Mouse (Mus musculus): ENCODE measurements around the gene Lpcat2b. TPM values are rescaled to one million over a fixed set of nuclear protein-coding genes. Genes with fewer than 3 reads are reported as not detected.
"Not testable (repeated sequence)": the region's sequence is repeated elsewhere in the genome, so short reads cannot be mapped to it uniquely, and the experiment has no call there.

The Lpcat2b gene
- polyA plus RNA-seq (2016; fragmentation: Nextera tagmentation; extraction: Ambion mirVana), result not detected in 2 replicates

- H3K9ac ChIP-seq, result no peak within 1 kb of the TSS
- no peaks in the 10 kb centered on the region for H3K4me1 ChIP-seq (replicated peaks)
- no peak within 1 kb of the TSS for H3K4me2 ChIP-seq
- WGBS, result 66% methylated on average over 3 of the region's 3 CpGs
- no peak within 1 kb of the TSS for H3K27ac ChIP-seq (ENCODE audit: poor library complexity, severe bottlenecking)
- H3K9me3 ChIP-seq (replicated peaks), result no peaks in the 10 kb centered on the region
- no peak for ATAC-seq (ENCODE audit: insufficient number of reproducible peaks, low FRiP score)
- H3K36me3 ChIP-seq, result no peaks in the 10 kb centered on the region
- peaks cover 12% of the 10 kb centered on the region; the same call in 1 of the 2 replicates for H3K27me3 ChIP-seq (replicated peaks)
- H3K4me3 ChIP-seq, result no peak within 1 kb of the TSS
Measured at GRCm38 (mm10) chr5:107431249-107431648, at the start of gene Lpcat2b. Gene Lpcat2b (plus strand): TSS chr5:107431549.

GRCm38 (mm10) chr5:107386448-107386847 lies 44.9 kb upstream of the Lpcat2b start:
- not testable (repeated sequence) for H3K9me3 ChIP-seq (replicated peaks); H3K27ac ChIP-seq (ENCODE audit: poor library complexity, severe bottlenecking); ATAC-seq (ENCODE audit: insufficient number of reproducible peaks, low FRiP score); H3K4me2 ChIP-seq; H3K9ac ChIP-seq; H3K27me3 ChIP-seq (replicated peaks); H3K4me3 ChIP-seq; H3K36me3 ChIP-seq; H3K4me1 ChIP-seq (replicated peaks)

GRCm38 (mm10) chr5:107387788-107388187 lies 43.6 kb upstream of the Lpcat2b start:
- Histone ChIP-seq H3K9me3 (replicated peaks) (no peaks in the 10 kb centered on the region), H3K4me1 (replicated peaks) (no peaks in the 10 kb centered on the region), H3K27ac (ENCODE audit: poor library complexity, severe bottlenecking) (no peak overlapping the region), H3K4me2 (no peak overlapping the region), H3K36me3 (peaks cover 2% of the 10 kb centered on the region), H3K4me3 (no peak overlapping the region), H3K9ac (no peak overlapping the region), H3K27me3 (replicated peaks) (no peaks in the 10 kb centered on the region)
- ATAC-seq (ENCODE audit: insufficient number of reproducible peaks, low FRiP score), result no peak
- 80% methylated on average over 1 of the region's 1 CpGs for WGBS

GRCm38 (mm10) chr5:107389373-107389772 lies 42.0 kb upstream of the Lpcat2b start:
- ATAC-seq (ENCODE audit: insufficient number of reproducible peaks, low FRiP score), result no peak
- no peak overlapping the region for H3K4me3 ChIP-seq
- no peak overlapping the region for H3K27ac ChIP-seq (ENCODE audit: poor library complexity, severe bottlenecking)
- H3K36me3 ChIP-seq, result no peaks in the 10 kb centered on the region
- no peaks in the 10 kb centered on the region for H3K4me1 ChIP-seq (replicated peaks)
- no peak overlapping the region for H3K9ac ChIP-seq
- H3K9me3 ChIP-seq (replicated peaks), result no peaks in the 10 kb centered on the region
- no peaks in the 10 kb centered on the region for H3K27me3 ChIP-seq (replicated peaks)
- 87% methylated on average over 2 of the region's 2 CpGs for WGBS
- H3K4me2 ChIP-seq, result no peak overlapping the region

GRCm38 (mm10) chr5:107394437-107394836 lies 36.9 kb upstream of the Lpcat2b start:
- 0 out of 2 replicates have a peak, but pooled peaks cover 4% of the 10 kb centered on the region for H3K9me3 ChIP-seq (replicated peaks)
- H3K4me3 ChIP-seq, result no peak overlapping the region
- H3K9ac ChIP-seq, result no peak overlapping the region
- H3K4me2 ChIP-seq, result no peak overlapping the region
- H3K27me3 ChIP-seq (replicated peaks), result no peaks in the 10 kb centered on the region
- no peak overlapping the region for H3K27ac ChIP-seq (ENCODE audit: poor library complexity, severe bottlenecking)
- WGBS, result 40% methylated on average over 2 of the region's 2 CpGs
- H3K36me3 ChIP-seq, result no peaks in the 10 kb centered on the region
- H3K4me1 ChIP-seq (replicated peaks), result no peaks in the 10 kb centered on the region
- ATAC-seq (ENCODE audit: insufficient number of reproducible peaks, low FRiP score), result no peak

GRCm38 (mm10) chr5:107402436-107402835 lies 28.9 kb upstream of the Lpcat2b start, which contains the start of gene Ephx4:
Gene Ephx4 (plus strand): TSS chr5:107402736.
- peaks cover 8% of the 10 kb centered on the region for H3K4me1 ChIP-seq (replicated peaks)
- peaks cover 28% of the 10 kb centered on the region for H3K27me3 ChIP-seq (replicated peaks)
- WGBS, result 19% methylated on average over 5 of the region's 5 CpGs
- H3K4me3 ChIP-seq, result peak within 1 kb of the TSS; percentile 82
- H3K36me3 ChIP-seq, result no peaks in the 10 kb centered on the region
- peak within 1 kb of the TSS; percentile 73 for H3K9ac ChIP-seq
- peak within 1 kb of the TSS; percentile 100 for H3K4me2 ChIP-seq
- 0 out of 2 replicates have a peak, but pooled peaks cover 4% of the 10 kb centered on the region for H3K9me3 ChIP-seq (replicated peaks)
- no peak for ATAC-seq (ENCODE audit: insufficient number of reproducible peaks, low FRiP score)
- no peak within 1 kb of the TSS for H3K27ac ChIP-seq (ENCODE audit: poor library complexity, severe bottlenecking)

- Histone ChIP-seq H3K4me2 (peak overlapping the region; percentile 100), H3K27me3 (replicated peaks) (peaks cover 28% of the 10 kb centered on the region), H3K4me1 (replicated peaks) (peaks cover 8% of the 10 kb centered on the region), H3K9ac (peak overlapping the region; percentile 73), H3K36me3 (no peaks in the 10 kb centered on the region), H3K4me3 (peak overlapping the region; percentile 82), H3K27ac (ENCODE audit: poor library complexity, severe bottlenecking) (no peak overlapping the region), H3K9me3 (replicated peaks) (0 out of 2 replicates have a peak, but pooled peaks cover 4% of the 10 kb centered on the region)
- ATAC-seq (ENCODE audit: insufficient number of reproducible peaks, low FRiP score), result peak; percentile 64
- 1% methylated on average over 79 of the region's 80 CpGs for WGBS
Measured at GRCm38 (mm10) chr5:107403011-107403946, 28.1 kb upstream of the Lpcat2b start.

GRCm38 (mm10) chr5:107403947-107404684 lies 27.2 kb upstream of the Lpcat2b start:
- no peak overlapping the region for H3K27ac ChIP-seq (ENCODE audit: poor library complexity, severe bottlenecking)
- H3K4me3 ChIP-seq, result peak overlapping the region; percentile 82
- H3K4me1 ChIP-seq (replicated peaks), result peaks cover 8% of the 10 kb centered on the region
- no peaks in the 10 kb centered on the region for H3K9me3 ChIP-seq (replicated peaks)
- no peak for ATAC-seq (ENCODE audit: insufficient number of reproducible peaks, low FRiP score)
- H3K36me3 ChIP-seq, result no peaks in the 10 kb centered on the region
- 25% methylated on average over 12 of the region's 12 CpGs for WGBS
- peak overlapping the region; percentile 73 for H3K9ac ChIP-seq
- peak overlapping the region; percentile 100 for H3K4me2 ChIP-seq
- H3K27me3 ChIP-seq (replicated peaks), result peaks cover 28% of the 10 kb centered on the region

GRCm38 (mm10) chr5:107405361-107405760 lies 26.0 kb upstream of the Lpcat2b start:
- peaks cover 8% of the 10 kb centered on the region for H3K4me1 ChIP-seq (replicated peaks)
- H3K36me3 ChIP-seq, result no peaks in the 10 kb centered on the region
- no peak overlapping the region for H3K27ac ChIP-seq (ENCODE audit: poor library complexity, severe bottlenecking)
- WGBS, result 68% methylated on average over 4 of the region's 4 CpGs
- H3K9ac ChIP-seq, result no peak overlapping the region
- no peak overlapping the region for H3K4me2 ChIP-seq
- no peak for ATAC-seq (ENCODE audit: insufficient number of reproducible peaks, low FRiP score)
- peaks cover 28% of the 10 kb centered on the region for H3K27me3 ChIP-seq (replicated peaks)
- H3K9me3 ChIP-seq (replicated peaks), result no peaks in the 10 kb centered on the region
- no peak overlapping the region for H3K4me3 ChIP-seq

- no peak overlapping the region for H3K9ac ChIP-seq
- no peak for ATAC-seq (ENCODE audit: insufficient number of reproducible peaks, low FRiP score)
- 77% methylated on average over 1 of the region's 1 CpGs for WGBS
Measured at GRCm38 (mm10) chr5:107410305-107410704, 21.0 kb upstream of the Lpcat2b start.

GRCm38 (mm10) chr5:107411326-107411725 lies 20.0 kb upstream of the Lpcat2b start:
- H3K4me3 ChIP-seq, result no peak overlapping the region
- no peaks in the 10 kb centered on the region for H3K36me3 ChIP-seq
- H3K4me1 ChIP-seq (replicated peaks), result no peaks in the 10 kb centered on the region
- H3K9me3 ChIP-seq (replicated peaks), result no peaks in the 10 kb centered on the region
- no peak overlapping the region for H3K27ac ChIP-seq (ENCODE audit: poor library complexity, severe bottlenecking)
- WGBS, result 68% methylated on average over 4 of the region's 4 CpGs
- no peak overlapping the region for H3K4me2 ChIP-seq
- ATAC-seq (ENCODE audit: insufficient number of reproducible peaks, low FRiP score), result no peak
- H3K27me3 ChIP-seq (replicated peaks), result no peaks in the 10 kb centered on the region
- H3K9ac ChIP-seq, result no peak overlapping the region

More at GRCm38 (mm10) chr5:107410305-107410704, 21.0 kb upstream of the Lpcat2b start:
- no peaks in the 10 kb centered on the region for H3K4me1 ChIP-seq (replicated peaks)
- H3K27ac ChIP-seq (ENCODE audit: poor library complexity, severe bottlenecking), result no peak overlapping the region
- no peak overlapping the region for H3K4me3 ChIP-seq
- peaks cover 1% of the 10 kb centered on the region; the same call in 1 of the 2 replicates for H3K27me3 ChIP-seq (replicated peaks)
- H3K9me3 ChIP-seq (replicated peaks), result no peaks in the 10 kb centered on the region
- H3K36me3 ChIP-seq, result no peaks in the 10 kb centered on the region
- H3K4me2 ChIP-seq, result no peak overlapping the region

All from heart, embryonic 12.5 days (tissue).